Mouse (Mus musculus) cortical plate, adult 2 months (tissue): ENCODE data around the gene Ccl24. TPM values are rescaled to one million over a fixed set of nuclear protein-coding genes. Genes with fewer than 3 reads are reported as not detected.

Experiments
- H3K27ac ChIP-seq: fragments of 200-500 bp; 2 replicates; pipeline ENCODE4 v1.5.1; 2012; ENCODE audit warnings: low read length, control low read depth, inconsistent platforms; ENCODE audit not compliant: insufficient read depth
- H3K4me1 ChIP-seq: fragments of 200-500 bp; 2 replicates; pipeline ENCODE4 v1.6.1; 2011; ENCODE audit warnings: low read length; ENCODE audit not compliant: control insufficient read depth, insufficient read depth
- H3K4me3 ChIP-seq: fragments of 200-500 bp; 2 replicates; pipeline ENCODE4 v1.5.1; 2011; ENCODE audit warnings: mild to moderate bottlenecking, low read length, control low read depth; ENCODE audit not compliant: insufficient read depth
- CTCF ChIP-seq: fragments of 200-500 bp; IDR thresholded peaks from 2 replicates; pipeline ENCODE4 v1.5.1; 2011; ENCODE audit warnings: mild to moderate bottlenecking, control low read depth, low read length; ENCODE audit not compliant: insufficient read depth; ENCODE audit errors: extremely low read depth
- POLR2A ChIP-seq: fragments of 200-500 bp; IDR thresholded peaks from 2 replicates; pipeline ENCODE4 v1.6.1; 2011; ENCODE audit warnings: mild to moderate bottlenecking, low read length, control low read depth; ENCODE audit not compliant: insufficient read depth; ENCODE audit errors: extremely low read depth
- polyA plus RNA-seq: library from polyadenylated mRNA; depleted of rRNA; stranded (reverse); fragments of >200 nt; gene quantifications from 2 replicates; pipeline ENCODE4 v1.2.3, GENCODE M21; 2012; rRNA removed

Ccl24 gene
- polyA plus RNA-seq, 1 experiment: 0.54 TPM

DNA sequence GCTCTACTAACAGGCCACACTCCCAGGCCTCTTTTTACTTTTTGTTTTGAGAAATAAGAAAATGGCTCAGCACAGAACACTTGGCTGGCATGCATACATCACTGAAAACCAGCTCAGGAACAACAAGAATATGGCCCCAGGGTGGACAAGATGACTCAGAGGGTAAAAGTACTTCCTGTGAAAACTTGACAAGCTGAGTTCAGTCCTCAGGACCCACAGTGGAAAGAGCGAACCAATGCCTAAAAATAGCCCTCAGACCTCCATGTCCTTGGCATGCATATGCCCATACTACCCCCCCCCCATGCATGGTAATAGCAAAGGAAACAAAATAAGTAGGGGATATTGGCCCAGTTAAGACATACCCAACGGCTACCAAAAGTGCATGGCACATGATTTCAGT, 42.9 kb downstream of the Ccl24 start:
- H3K4me3 ChIP-seq: no peak overlapping the region
- H3K4me1 ChIP-seq: peaks cover 4% of the 10 kb centered on the region
- no peak overlapping the region; the same call in 1 of the 2 replicates for H3K27ac ChIP-seq
- no peak for TF ChIP-seq POLR2A
- TF ChIP-seq CTCF: no peak

DNA sequence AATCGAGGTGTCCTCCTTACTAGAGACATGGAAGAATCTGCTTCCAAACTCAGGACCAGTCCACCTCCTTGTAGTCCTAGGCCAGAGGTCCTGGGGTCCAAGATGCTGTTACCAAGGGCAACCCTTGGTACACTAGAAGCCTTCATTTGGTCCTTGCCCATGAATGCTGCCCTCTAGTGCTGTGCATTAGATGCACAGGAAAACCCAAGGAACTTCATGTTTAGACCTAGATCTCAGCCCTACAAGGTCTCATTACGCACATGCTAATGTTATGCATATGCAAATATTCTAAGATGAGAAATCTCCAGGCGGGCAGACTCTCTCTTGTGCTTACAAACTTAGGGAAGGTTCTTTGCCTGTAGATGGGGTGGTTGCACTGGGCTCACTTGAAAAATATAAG, 43.5 kb downstream of the Ccl24 start:
- Histone ChIP-seq H3K27ac (no peak overlapping the region), H3K4me1 (peaks cover 8% of the 10 kb centered on the region), H3K4me3 (no peak overlapping the region)
- TF ChIP-seq POLR2A (no peak), CTCF (peak; percentile 35; the same call in 1 of the 2 replicates)

DNA sequence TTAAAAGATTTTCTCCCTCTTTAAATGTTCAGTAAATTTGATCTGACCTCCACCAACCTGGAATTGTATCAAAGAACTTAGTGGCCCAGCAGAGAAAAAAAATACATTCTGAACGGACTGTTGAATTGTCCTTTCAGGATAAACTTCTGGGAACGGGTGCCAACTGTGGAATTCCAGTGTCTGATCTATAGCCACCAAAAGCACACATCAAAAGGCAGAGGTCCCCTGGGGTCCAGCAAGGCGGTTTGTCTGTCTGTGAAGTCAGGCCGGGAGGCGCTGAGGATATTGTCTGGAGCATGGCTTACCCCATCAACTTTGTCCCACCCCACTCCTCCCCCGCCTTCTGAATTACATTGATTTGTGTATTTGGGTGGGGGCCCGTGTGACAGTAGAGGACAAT, 44.9 kb downstream of the Ccl24 start:
- no peak overlapping the region for H3K4me3 ChIP-seq

DNA sequence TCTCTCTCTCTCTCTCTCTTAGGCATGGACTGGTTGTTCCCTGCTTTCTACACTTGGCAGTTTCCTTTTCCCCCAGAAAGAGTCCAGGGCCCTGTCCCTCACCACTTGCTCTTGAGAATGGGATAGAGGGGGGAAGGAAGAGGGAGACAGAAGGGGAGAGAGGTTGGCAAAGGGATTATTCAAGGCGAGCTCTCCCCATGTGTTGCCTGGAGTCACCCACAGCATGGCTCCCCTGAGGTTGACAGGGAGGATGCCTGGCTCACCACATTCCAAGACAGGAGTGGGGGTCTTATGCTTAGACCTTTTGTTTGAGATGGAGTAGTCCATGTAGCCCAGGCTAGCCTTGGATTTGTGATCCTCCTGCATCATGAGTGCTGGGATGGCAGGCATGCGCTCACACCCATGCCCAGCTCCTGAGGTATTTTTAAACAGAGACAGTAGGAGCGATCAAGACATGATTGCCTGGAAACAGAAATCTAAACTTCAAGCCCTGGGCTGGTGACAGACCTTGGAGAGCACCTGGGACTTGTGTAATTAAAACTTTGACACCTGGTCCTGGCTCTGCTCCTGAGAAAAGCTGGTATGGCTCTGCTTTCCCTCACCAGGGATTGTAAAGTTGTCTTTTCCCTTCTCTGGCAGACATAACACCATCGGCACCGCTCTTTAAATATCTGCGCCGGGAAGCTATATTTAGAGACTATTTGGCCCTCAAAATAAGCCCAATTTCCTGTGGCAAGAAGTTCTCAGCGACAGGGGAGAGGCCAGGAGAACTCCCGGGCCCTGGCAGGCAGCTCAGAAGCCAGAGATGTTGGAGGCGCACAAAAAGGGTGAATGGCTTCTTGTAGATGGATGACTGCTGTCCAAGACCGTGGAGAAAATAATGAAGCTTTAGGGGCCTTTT, 47.9 kb downstream of the Ccl24 start:
- Histone ChIP-seq H3K4me3 (no peak overlapping the region), H3K27ac (peak overlapping the region; percentile 56; the same call in 1 of the 2 replicates)
- TF ChIP-seq CTCF: no peak
- TF ChIP-seq POLR2A: no peak

More for the DNA sequence above, 44.9 kb downstream of the Ccl24 start:
- no peak overlapping the region for H3K27ac ChIP-seq
- H3K4me1 ChIP-seq: peaks cover 9% of the 10 kb centered on the region
- TF ChIP-seq CTCF (no peak), POLR2A (no peak)

DNA sequence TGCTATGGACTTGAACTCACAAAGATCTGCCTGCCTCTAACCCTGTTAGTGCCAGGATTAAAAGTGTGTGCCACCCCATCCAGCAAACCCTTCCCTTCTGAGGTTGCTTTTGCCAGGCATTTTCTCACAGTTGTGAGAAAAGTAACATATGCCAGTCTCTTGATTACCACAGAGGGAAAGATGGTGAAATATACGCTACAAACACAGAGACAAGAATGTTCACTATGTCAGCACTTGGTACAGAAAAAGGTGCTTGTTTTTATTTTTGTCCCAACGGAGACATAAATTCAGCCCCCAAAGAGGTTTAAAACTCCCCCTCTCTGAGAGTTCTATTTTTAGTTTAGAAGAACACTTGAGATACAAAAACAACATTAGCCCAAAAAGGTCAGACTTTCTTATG, 48.8 kb downstream of the Ccl24 start:
- Histone ChIP-seq H3K4me1 (peaks cover 9% of the 10 kb centered on the region), H3K4me3 (no peak overlapping the region), H3K27ac (0 out of 2 replicates have a peak overlapping the region, but pooled peaks have one; percentile 33)
- no peak for TF ChIP-seq POLR2A
- no peak for TF ChIP-seq CTCF

More for the DNA sequence above, 47.9 kb downstream of the Ccl24 start:
- peaks cover 9% of the 10 kb centered on the region for H3K4me1 ChIP-seq

DNA sequence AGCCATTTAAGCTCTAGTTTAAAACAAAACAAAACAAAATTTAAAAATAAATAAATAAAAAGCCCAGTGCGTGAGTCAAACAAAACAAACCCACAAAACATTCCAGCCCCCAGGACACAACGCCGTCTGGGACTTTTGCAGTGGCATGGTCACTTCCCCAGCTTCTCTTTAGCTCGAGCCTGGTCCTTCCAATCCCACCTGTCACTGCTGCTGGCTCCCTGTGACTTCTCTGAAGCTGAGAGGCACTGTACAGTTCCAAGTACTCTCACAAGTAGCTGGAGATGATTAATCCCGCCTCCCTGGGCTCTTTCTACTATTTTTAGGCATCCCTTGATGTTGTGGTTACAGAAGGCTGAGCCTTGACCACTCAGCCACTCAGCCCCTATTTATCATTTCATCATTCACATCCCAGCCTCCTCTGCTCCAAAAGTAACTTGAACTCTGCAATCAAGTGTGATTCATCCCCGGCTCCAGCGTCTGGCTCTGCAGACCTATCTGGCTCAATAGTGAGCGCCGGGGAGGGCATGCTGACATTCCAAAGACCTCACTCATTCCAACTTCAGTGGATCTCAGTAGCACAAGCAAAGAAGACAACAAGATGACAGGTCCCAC, 50.6 kb downstream of the Ccl24 start:
- no peak overlapping the region for H3K4me3 ChIP-seq
- TF ChIP-seq CTCF (no peak), POLR2A (no peak)
- H3K4me1 ChIP-seq: peaks cover 9% of the 10 kb centered on the region
- no peak overlapping the region for H3K27ac ChIP-seq

Other genes starting within 250 kb of the Ccl24 start
- gene Fkbp6, start 223.0 kb downstream of the Ccl24 start, polyA plus RNA-seq: 0.11 and 0.13 TPM in 2 replicates
- gene Trim50, start 219.8 kb downstream of the Ccl24 start, polyA plus RNA-seq: not detected in 2 replicates
- gene Nsun5, start 203.1 kb downstream of the Ccl24 start, polyA plus RNA-seq: 33.6 and 34.4 TPM in 2 replicates
- gene Pom121, start 178.5 kb downstream of the Ccl24 start, polyA plus RNA-seq: 26.6 and 26.9 TPM in 2 replicates
- 29.1 and 30.0 TPM in 2 replicates for gene Hip1, start 27.9 kb downstream of the Ccl24 start, polyA plus RNA-seq
- gene Ccl26, start 9.5 kb downstream of the Ccl24 start, polyA plus RNA-seq: not detected in 2 replicates
- 83.9 and 84.9 TPM in 2 replicates for gene Rhbdd2, start 59.6 kb upstream of the Ccl24 start, polyA plus RNA-seq
- gene Por, start 97.0 kb upstream of the Ccl24 start, polyA plus RNA-seq: 92.8 and 98.0 TPM in 2 replicates
- gene Tmem120a, start 171.4 kb upstream of the Ccl24 start, polyA plus RNA-seq: 14.4 and 15.4 TPM in 2 replicates
- gene Styxl1, start 205.3 kb upstream of the Ccl24 start, polyA plus RNA-seq: 0.13 TPM in 2 replicates
- gene Mdh2, start 205.4 kb upstream of the Ccl24 start, polyA plus RNA-seq: 486 and 499 TPM in 2 replicates
- 80.9 and 84.8 TPM in 2 replicates for gene Srrm3, start 233.8 kb upstream of the Ccl24 start, polyA plus RNA-seq